Mouse (Mus musculus): Measurements from ENCODE around the gene Orc2.

The Orc2 gene

GRCm38 (mm10) chr1:58504577-58505254, at the start of gene Orc2:
Gene Orc2 (minus strand): TSS chr1:58505109.
- peak; percentile 94 for DNase-seq

DNA sequence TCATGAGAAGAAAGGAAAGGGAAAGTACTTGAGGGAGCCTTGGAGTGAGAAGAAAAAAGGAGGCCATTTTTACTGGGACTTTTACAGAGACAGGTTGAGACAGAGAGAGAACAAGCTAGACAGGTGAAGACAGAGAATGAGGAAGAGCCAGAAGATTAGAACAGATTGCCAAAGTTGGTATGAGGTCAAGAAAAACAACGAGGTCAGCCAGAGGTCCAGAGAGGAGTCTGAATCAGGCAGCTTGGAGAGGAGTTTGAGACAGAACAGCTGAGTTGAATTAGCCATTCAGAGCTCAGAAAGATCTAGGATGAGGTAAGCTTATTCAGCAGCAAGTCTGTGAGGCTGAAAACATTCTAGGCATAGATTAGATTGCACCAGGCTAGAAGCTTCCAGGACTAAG, 36.5 kb upstream of the Orc2 start:
- no peak for DNase-seq

DNA sequence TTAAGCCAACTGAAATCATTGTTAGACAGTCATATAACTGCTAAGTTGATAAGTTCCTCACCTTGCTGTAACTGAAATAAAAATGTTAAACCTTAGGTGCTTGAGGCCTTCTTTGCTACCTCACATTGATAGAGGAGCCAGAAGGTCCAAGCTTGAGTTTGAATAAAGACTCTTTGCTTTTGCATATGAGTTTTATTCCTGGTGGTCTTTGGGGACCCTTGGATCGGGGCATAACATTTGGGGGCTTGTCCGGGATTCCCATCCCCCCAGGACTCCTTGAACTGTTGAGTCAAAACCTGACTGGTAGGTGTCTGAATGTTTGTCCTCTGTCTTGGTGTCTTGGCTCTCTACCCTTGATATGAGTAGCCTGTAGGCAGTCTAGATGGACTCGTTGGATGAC, 2.3 kb upstream of the Orc2 start:
- no peak for DNase-seq

- no peak for DNase-seq
These were observed 1.0 kb downstream of the Orc2 start for GRCm38 (mm10) chr1:58503793-58504370.

DNA sequence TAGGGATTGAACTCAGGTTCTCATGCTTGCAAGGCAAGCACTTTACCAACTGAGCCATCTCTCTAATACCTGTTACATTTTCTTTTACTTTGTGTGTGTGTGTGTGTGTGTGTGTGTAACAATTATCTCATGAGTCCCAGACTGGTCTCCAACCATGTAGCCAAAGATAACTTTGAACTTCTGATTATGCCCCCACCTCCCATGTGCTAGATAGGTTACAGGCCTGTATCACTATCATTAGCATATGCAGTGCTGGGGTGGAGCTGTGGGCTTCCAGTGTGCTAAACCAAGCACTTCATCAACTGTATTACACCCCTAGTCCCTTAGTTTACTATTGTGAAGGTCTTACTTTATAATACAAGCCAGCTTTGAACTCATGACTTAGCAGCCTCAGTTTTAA, 1.8 kb downstream of the Orc2 start:
- DNase-seq = no peak

DNA sequence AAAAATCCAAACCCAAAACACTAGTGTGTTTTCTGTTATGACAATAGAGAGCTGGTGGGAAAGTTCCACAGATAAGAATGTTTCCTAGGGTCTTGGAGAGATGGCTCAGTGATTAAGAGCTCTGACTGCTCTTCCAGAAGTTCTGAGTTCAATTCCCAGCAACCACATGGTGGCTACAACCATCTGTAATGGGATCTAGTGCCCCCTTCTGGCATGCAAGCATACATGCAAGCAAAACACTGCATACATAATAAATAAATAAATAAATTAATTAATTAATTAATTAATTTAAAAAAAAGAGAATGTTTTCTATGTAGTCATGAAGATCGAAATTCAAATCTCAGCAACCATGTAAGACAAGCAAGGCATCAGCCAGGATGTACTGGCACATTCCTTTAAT, 6.2 kb downstream of the Orc2 start:
- no peak for DNase-seq

GRCm38 (mm10) chr1:58497678-58498077, 7.2 kb downstream of the Orc2 start:
- no peak for DNase-seq

DNA sequence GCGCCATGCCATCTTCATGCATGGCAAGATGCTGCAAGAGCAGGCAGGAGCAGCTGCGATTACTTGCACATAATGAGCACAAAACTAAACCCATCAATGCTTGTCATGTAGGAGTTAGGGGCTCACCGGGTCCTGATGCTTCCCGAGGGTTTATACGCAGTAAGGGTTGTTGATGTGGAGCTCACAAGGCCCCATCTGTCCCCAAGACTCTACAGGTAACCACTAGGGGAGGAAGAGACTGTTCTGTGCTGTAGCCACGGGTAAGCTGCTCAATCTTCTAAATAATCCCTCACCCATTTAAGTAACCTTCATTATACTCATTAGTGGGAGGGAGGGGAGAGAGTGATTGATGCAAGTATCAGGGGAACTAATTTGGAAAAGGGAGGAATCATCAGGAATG, 9.3 kb downstream of the Orc2 start:
- DNase-seq = no peak

DNA sequence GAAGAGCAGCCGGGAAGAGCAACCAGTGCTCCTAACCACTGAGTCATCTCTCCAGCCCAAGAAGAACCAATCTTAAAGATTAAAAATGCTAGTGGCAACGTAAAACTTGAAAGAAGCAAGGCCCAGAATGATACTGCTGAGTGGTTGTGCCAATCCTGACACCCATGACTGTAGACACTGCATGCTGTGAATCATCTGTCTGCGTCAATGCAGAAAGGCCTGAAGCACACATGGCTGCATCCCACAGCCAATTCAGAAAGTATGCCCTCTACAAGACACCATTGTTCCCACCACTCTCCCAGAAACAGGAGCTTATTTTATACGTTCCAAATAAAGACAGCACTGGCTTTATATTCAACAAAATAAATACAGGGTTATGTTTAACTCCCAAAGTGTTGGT, 22.3 kb downstream of the Orc2 start:
- no peak for DNase-seq

GRCm38 (mm10) chr1:58475662-58476061, 29.2 kb downstream of the Orc2 start:
- DNase-seq = no peak

- DNase-seq = no peak
These were observed 39.3 kb downstream of the Orc2 start for GRCm38 (mm10) chr1:58465561-58465960.

DNA sequence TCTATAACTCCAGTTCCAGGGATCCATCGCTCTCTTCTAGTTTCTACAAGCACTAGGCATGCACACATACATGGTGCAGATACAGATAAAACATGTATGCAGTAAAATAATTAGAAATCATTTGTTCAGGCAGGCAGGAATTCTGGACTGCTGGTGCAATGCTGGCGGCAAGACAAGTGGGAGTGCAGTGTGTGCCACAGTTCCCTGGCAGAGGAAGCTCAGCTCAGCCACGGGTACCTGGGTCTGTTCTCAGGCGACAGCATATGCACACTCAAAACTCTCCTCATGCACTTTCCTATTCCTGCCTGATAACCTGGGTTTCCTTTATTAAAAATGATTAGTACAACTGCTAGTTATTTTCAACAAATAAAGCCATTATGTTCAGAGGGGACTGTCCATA, 39.9 kb downstream of the Orc2 start:
- no peak for DNase-seq

DNA sequence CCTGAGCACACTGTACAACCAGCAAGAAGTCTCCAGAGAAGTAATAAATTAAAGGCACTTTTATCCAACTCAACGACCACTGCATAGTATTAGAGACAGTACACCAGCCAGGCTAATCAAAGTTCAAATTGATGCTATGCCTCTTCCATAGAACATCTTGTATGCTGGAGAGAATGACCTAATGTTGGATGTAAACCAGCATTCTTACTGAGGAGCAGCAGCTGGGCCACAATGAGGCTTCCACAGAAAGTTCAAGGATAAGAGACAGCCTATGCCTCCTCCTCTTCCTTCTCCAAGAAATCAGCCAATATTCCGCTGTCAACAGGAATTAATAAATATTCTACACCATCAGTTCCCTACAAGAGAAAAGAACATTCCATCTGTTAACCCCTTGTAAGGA, 41.0 kb downstream of the Orc2 start:
- DNase-seq = no peak

GRCm38 (mm10) chr1:58460566-58460965, 44.3 kb downstream of the Orc2 start:
- DNase-seq = no peak

DNA sequence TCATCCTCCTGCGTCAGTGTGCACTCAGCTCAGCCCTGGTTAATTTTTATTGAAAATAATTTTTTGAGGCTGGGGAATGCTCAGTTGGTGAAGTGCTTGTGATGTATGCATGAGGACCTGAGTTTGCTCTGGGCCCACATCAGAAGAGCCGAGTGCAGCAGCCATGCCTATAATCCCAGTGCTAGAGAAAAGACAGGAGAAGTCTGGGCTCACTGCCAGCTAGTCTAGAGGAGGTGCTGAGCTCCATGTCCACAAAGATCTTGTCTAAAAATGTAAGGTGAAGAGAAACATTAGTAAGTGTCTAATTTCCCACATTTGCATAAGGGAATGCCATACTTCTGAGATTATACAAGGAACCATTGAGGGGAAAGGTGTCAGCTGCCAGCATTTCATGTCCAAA, 46.0 kb downstream of the Orc2 start:
- peak; percentile 30 for DNase-seq

DNA sequence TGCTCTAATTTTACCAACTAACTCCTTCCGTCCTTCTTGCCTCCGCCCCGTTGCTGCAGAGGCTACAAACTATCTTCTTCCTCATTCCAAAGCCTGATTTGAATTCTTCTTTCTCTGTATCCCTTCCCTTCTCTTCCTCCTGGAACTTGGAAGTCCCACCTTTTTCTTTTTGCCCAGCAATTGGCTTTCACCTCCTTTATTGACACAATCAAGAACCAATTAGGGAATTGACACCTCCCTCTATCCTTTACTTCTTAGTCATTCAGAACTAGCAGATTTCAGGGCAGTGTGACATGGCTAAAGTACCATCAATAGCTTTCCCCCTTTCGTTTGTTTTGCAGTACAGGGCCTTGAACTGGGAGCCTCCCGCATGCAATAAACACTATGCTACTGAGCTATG, 46.7 kb downstream of the Orc2 start:
- DNase-seq = no peak

DNA sequence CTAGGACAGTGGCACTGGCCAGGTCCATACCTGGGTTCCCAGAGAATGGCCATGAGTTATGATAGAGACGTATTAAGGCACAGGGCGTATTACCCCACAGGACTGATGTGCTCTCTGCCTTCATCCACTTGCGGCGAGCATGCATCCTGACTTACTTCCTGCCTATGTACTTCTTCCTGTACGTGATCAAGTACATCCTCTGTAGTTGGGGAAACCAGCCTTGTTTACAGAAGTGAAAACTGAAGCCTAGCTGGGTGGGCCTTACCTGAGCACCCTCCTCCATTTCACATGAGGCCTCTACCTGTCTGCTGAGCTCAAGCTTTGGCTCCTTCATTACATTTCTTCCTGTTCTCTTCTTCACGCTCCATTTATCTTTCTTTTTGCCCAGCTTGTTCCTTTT, 50.6 kb downstream of the Orc2 start:
- DNase-seq = no peak

DNA sequence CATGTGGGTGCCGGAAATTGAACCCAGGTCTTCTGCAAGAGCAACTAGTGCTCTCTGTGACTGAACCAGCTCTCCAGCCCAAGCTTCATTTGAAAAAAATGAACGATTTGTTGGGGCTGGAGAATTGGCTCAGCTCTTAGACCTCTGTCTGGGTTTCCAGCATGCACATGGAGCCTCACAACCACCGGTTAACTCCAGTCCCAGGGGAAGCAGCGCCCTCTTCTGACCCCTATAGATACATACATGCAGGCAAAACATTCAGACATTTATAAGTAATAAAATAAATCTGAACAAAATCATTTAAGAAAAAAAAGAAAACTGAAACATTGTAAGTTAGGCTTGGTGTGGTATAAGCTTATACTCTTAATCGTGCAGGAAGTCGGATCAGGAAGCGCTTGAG, 56.5 kb downstream of the Orc2 start:
- DNase-seq = no peak

- DNase-seq = peak; percentile 61
These were observed 57.1 kb downstream of the Orc2 start for GRCm38 (mm10) chr1:58447766-58448165.

DNA sequence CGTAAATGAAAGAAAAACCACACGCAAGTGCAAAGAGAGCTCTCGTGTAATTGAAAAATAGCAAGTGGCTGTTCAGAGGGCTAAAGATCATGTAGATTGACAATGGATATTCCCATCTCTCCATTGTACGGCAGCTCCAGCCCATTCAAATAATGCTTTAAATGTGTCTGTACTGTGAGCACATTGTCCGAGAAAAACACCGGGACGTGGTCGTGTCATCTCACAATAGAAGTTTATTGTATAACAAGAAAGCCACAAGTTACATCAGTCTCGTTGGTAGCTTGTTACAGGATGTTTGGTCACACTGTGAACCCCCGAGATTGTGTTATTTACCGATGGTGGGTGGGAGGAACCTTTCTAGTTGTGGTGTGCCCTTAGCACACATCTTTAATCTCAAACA, 59.0 kb downstream of the Orc2 start:
- DNase-seq = no peak

DNA sequence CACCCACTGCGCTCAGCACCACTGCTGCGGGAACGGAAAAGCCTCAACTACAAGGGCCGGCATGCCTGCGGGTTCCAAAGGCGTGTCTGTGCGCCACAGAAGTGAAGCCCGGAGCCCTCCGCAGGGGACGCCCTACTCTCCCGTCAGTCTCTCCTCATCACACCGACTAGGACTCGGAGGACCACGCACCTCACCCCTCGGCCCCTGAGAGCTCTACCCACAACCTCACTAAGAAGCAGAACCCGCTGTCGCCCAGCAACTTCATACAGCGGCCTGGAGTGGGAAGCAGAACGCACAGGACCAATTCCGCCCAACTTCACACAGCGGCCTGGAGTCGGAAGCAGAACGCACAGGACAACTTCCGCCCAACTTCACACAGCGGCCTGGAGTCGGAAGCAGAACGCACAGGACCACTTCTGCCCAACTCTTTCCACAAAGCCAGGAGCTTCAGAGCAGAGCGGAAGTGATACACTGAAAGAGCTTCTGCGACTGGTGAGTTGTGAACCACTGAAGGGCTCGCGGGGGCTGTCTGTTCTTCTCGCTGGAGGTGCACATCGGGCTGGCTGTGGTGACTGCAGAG, 59.7 kb downstream of the Orc2 start, which contains the start of the genes Nif3l1 and Ppil3:
Gene Nif3l1, plus strand, starts transcription at position 9 of the 580 bp plus-strand sequence.
Gene Ppil3, minus strand, starts transcription at position 344 of the 580 bp plus-strand sequence.
- DNase-seq = peak; percentile 91

GRCm38 (mm10) chr1:58444691-58445090, 60.2 kb downstream of the Orc2 start:
- DNase-seq = no peak

GRCm38 (mm10) chr1:58424551-58424950, 80.4 kb downstream of the Orc2 start:
- no peak for DNase-seq

Measured in kidney, adult 9 months (tissue).